Mouse (Mus musculus): ENCODE results near the gene Nup62. TPM values are rescaled to one million over a fixed set of nuclear protein-coding genes. Genes with fewer than 3 reads are reported as not detected.
"Not testable (repeated sequence)": the region's sequence is repeated elsewhere in the genome, so short reads cannot be mapped to it uniquely, and the experiment has no call there.

Gene Nup62
- polyA plus RNA-seq, 1 experiment from 2014 or later = 49.9 TPM

DNA sequence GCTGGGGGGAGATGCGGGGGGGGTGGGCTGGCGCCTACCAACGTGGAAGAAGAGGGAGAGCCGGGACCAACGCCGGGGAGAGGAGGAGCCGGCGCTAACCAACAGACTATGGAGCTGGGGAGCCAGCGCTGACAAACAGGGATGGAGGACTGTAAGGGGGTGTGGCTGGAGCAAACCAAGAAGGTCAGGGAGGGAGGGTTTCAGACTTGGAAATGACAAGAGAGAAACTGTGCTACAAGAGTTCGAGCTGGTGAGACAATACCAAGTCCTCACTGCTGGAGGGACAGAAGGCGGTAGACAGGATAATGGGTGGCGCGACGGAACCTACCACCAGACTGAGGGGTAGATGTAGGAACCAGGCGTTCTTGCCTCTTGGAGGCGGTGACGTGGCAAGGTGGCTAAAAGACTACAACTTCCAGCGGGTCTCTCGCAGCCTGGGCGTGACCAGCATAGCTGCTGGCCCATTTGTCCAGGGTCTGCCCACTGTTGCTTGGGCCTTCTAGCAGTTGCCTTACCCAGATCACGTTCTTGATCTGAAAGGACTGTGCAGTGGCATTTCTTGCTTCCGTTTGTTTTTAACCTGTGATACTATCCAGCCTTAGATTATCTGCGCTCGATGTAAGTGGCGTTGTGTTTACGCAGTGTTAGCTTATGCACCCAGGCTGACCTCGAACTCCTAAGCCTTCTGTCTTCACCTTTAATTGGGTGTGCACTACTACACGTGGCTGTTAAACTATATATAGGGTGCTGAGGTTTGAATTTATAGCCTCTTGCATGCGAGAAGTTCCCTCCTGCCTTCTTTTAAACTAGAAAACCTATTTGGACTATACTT is 54.0 kb downstream of the Nup62 start, which contains the start of gene Ptov1:
Gene Ptov1, minus strand, starts transcription at position 92 of the 832 bp plus-strand sequence.
- Histone ChIP-seq H3K4me3 (peak within 1 kb of the TSS; percentile 93), H3K27me3 (replicated peaks) (no peaks in the 10 kb centered on the region), H3K9ac (peak within 1 kb of the TSS; percentile 99), H3K27ac (peak within 1 kb of the TSS; percentile 100), H3K9me3 (no peaks in the 10 kb centered on the region), H3K4me2 (peak within 1 kb of the TSS; percentile 82), H3K4me1 (peaks cover 43% of the 10 kb centered on the region), H3K36me3 (replicated peaks) (no peaks in the 10 kb centered on the region; the same call in 1 of the 2 replicates)
- ATAC-seq (replicated peaks) = peak; percentile 96
- WGBS = 9% methylated on average over 29 of the region's 29 CpGs

- peak overlapping the region; percentile 26 for H3K9ac ChIP-seq
- H3K36me3 ChIP-seq (replicated peaks) = no peaks in the 10 kb centered on the region
- H3K27ac ChIP-seq = peak overlapping the region; percentile 100
- H3K9me3 ChIP-seq = no peaks in the 10 kb centered on the region
- H3K27me3 ChIP-seq (replicated peaks) = no peaks in the 10 kb centered on the region
- ATAC-seq (replicated peaks) = no peak
- peaks cover 36% of the 10 kb centered on the region for H3K4me1 ChIP-seq
- peak overlapping the region; percentile 82 for H3K4me2 ChIP-seq
- 87% methylated on average over 6 of the region's 6 CpGs for WGBS
- H3K4me3 ChIP-seq = peak overlapping the region; percentile 93; the same call in 1 of the 2 replicates
Measured at GRCm38 (mm10) chr7:44870614-44871013, 54.7 kb downstream of the Nup62 start.

GRCm38 (mm10) chr7:44871181-44871580 is 55.3 kb downstream of the Nup62 start:
- Histone ChIP-seq H3K4me2 (no peak overlapping the region), H3K9ac (no peak overlapping the region), H3K27ac (no peak overlapping the region), H3K36me3 (replicated peaks) (peaks cover 1% of the 10 kb centered on the region; the same call in 1 of the 2 replicates), H3K9me3 (no peaks in the 10 kb centered on the region), H3K27me3 (replicated peaks) (no peaks in the 10 kb centered on the region), H3K4me3 (no peak overlapping the region), H3K4me1 (peaks cover 31% of the 10 kb centered on the region)
- no peak for ATAC-seq (replicated peaks)
- WGBS = 19% methylated on average over 1 of the region's 1 CpGs

- not testable (repeated sequence) for H3K4me3 ChIP-seq; H3K27me3 ChIP-seq (replicated peaks); H3K4me2 ChIP-seq; H3K9me3 ChIP-seq; ATAC-seq (replicated peaks); H3K27ac ChIP-seq; H3K36me3 ChIP-seq (replicated peaks); H3K9ac ChIP-seq
- H3K4me1 ChIP-seq = peaks cover 25% of the 10 kb centered on the region
- 94% methylated on average over 2 of the region's 2 CpGs for WGBS
Measured at GRCm38 (mm10) chr7:44871774-44872173, 55.9 kb downstream of the Nup62 start.

- no peak overlapping the region for H3K4me2 ChIP-seq
- H3K4me1 ChIP-seq = no peaks in the 10 kb centered on the region
- no peak overlapping the region for H3K9ac ChIP-seq
- no peak overlapping the region for H3K4me3 ChIP-seq
- peaks cover 60% of the 10 kb centered on the region for H3K36me3 ChIP-seq (replicated peaks)
- H3K27ac ChIP-seq = no peak overlapping the region
- no peak for ATAC-seq (replicated peaks)
- H3K27me3 ChIP-seq (replicated peaks) = no peaks in the 10 kb centered on the region
- no peaks in the 10 kb centered on the region for H3K9me3 ChIP-seq
- WGBS = 88% methylated on average over 14 of the region's 14 CpGs
Measured at GRCm38 (mm10) chr7:44877833-44878232, 61.9 kb downstream of the Nup62 start.

MicroRNA genes within 50 kb of the gene (microRNA counts, 519-probe panel; counts per million panel counts)
- not detected for microRNA mmu-miR-707

Small RNA genes within 50 kb of the gene (microRNA-seq; reads per million reads assigned to microRNA genes)
- not detected for gene Mir707

Other genes with a start within 250 kb of the Nup62 start
- gene Napsa, start 243.7 kb upstream of the Nup62 start, polyA plus RNA-seq (2015; fragmentation: Nextera tagmentation; extraction: Ambion mirVana) = 1.1 and 1.4 TPM in 2 replicates
- gene Kcnc3, start 225.4 kb upstream of the Nup62 start, polyA plus RNA-seq (2015; fragmentation: Nextera tagmentation; extraction: Ambion mirVana) = 5.8 and 8.0 TPM in 2 replicates
- 2.3 and 2.9 TPM in 2 replicates for gene Myh14, start 145.2 kb upstream of the Nup62 start, polyA plus RNA-seq (2015; fragmentation: Nextera tagmentation; extraction: Ambion mirVana)
- not detected in 2 replicates for gene Izumo2, start 107.3 kb upstream of the Nup62 start, polyA plus RNA-seq (2015; fragmentation: Nextera tagmentation; extraction: Ambion mirVana)
- gene Vrk3, start 67.7 kb upstream of the Nup62 start, polyA plus RNA-seq (2015; fragmentation: Nextera tagmentation; extraction: Ambion mirVana) = 28.4 and 29.7 TPM in 2 replicates
- 1.4 and 1.5 TPM in 2 replicates for gene Zfp473, start 65.0 kb upstream of the Nup62 start, polyA plus RNA-seq (2015; fragmentation: Nextera tagmentation; extraction: Ambion mirVana)
- 1.6 and 2.2 TPM in 2 replicates for gene Il4i1, start 299 bp downstream of the Nup62 start, polyA plus RNA-seq (2015; fragmentation: Nextera tagmentation; extraction: Ambion mirVana)
- gene Atf5, start 570 bp downstream of the Nup62 start, polyA plus RNA-seq (2015; fragmentation: Nextera tagmentation; extraction: Ambion mirVana) = 2.8 and 3.9 TPM in 2 replicates
- 89.7 and 91.1 TPM in 2 replicates for gene Akt1s1, start 32.9 kb downstream of the Nup62 start, polyA plus RNA-seq (2015; fragmentation: Nextera tagmentation; extraction: Ambion mirVana)
- gene Tbc1d17, start 33.0 kb downstream of the Nup62 start, polyA plus RNA-seq (2015; fragmentation: Nextera tagmentation; extraction: Ambion mirVana) = 121 and 122 TPM in 2 replicates
- 30.5 and 32.8 TPM in 2 replicates for gene Pnkp, start 41.1 kb downstream of the Nup62 start, polyA plus RNA-seq (2015; fragmentation: Nextera tagmentation; extraction: Ambion mirVana)
- gene Ptov1, start 53.7 kb downstream of the Nup62 start, polyA plus RNA-seq (2015; fragmentation: Nextera tagmentation; extraction: Ambion mirVana) = 517 and 553 TPM in 2 replicates
- 179 TPM in 2 replicates for gene Med25, start 76.6 kb downstream of the Nup62 start, polyA plus RNA-seq (2015; fragmentation: Nextera tagmentation; extraction: Ambion mirVana)
- gene Fuz, start 80.0 kb downstream of the Nup62 start, polyA plus RNA-seq (2015; fragmentation: Nextera tagmentation; extraction: Ambion mirVana) = 20.3 and 22.9 TPM in 2 replicates
- 122 and 140 TPM in 2 replicates for gene Ap2a1, start 113.4 kb downstream of the Nup62 start, polyA plus RNA-seq (2015; fragmentation: Nextera tagmentation; extraction: Ambion mirVana)
- 0.11 and 0.21 TPM in 2 replicates for gene Tsks, start 127.1 kb downstream of the Nup62 start, polyA plus RNA-seq (2015; fragmentation: Nextera tagmentation; extraction: Ambion mirVana)
- gene Cpt1c, start 158.8 kb downstream of the Nup62 start, polyA plus RNA-seq (2015; fragmentation: Nextera tagmentation; extraction: Ambion mirVana) = 56.5 and 58.2 TPM in 2 replicates
- 697 and 717 TPM in 2 replicates for gene Prmt1, start 170.5 kb downstream of the Nup62 start, polyA plus RNA-seq (2015; fragmentation: Nextera tagmentation; extraction: Ambion mirVana)
- 61.9 and 66.8 TPM in 2 replicates for gene Irf3, start 181.6 kb downstream of the Nup62 start, polyA plus RNA-seq (2015; fragmentation: Nextera tagmentation; extraction: Ambion mirVana)
- 10.0 and 12.3 TPM in 2 replicates for gene Bcl2l12, start 182.6 kb downstream of the Nup62 start, polyA plus RNA-seq (2015; fragmentation: Nextera tagmentation; extraction: Ambion mirVana)
- gene Scaf1, start 200.3 kb downstream of the Nup62 start, polyA plus RNA-seq (2015; fragmentation: Nextera tagmentation; extraction: Ambion mirVana) = 54.5 and 56.7 TPM in 2 replicates
- gene Rras, start 201.9 kb downstream of the Nup62 start, polyA plus RNA-seq (2015; fragmentation: Nextera tagmentation; extraction: Ambion mirVana) = 12.5 and 15.2 TPM in 2 replicates
- gene Prr12, start 236.8 kb downstream of the Nup62 start, polyA plus RNA-seq (2015; fragmentation: Nextera tagmentation; extraction: Ambion mirVana) = 16.2 and 18.1 TPM in 2 replicates
- gene Nosip, start 246.3 kb downstream of the Nup62 start, polyA plus RNA-seq (2015; fragmentation: Nextera tagmentation; extraction: Ambion mirVana) = 67.2 and 72.1 TPM in 2 replicates
- 15.7 and 15.9 TPM in 2 replicates for gene Prrg2, start 246.6 kb downstream of the Nup62 start, polyA plus RNA-seq (2015; fragmentation: Nextera tagmentation; extraction: Ambion mirVana)

Data from midbrain, embryonic 15.5 days (tissue).